Mouse (Mus musculus): ENCODE results near the gene Gm20388.

The Gm20388 gene

GRCm38 (mm10) chr8:122068609-122069008, 2158.0 kb downstream of the Gm20388 start:
- DNase-seq (ENCODE audit: low read depth, low spot score), result no peak

GRCm38 (mm10) chr8:122069281-122069680, 2158.6 kb downstream of the Gm20388 start:
- DNase-seq (ENCODE audit: low read depth, low spot score), result no peak

- no peak for DNase-seq (ENCODE audit: low read depth, low spot score)
Observed at GRCm38 (mm10) chr8:122071193-122071592, 2160.6 kb downstream of the Gm20388 start.

GRCm38 (mm10) chr8:122073964-122074363, 2163.3 kb downstream of the Gm20388 start:
- DNase-seq (ENCODE audit: low read depth, low spot score), result no peak

- DNase-seq (ENCODE audit: low read depth, low spot score), result no peak
Observed at GRCm38 (mm10) chr8:122074442-122074841, 2163.8 kb downstream of the Gm20388 start.

- no peak for DNase-seq (ENCODE audit: low read depth, low spot score)
Observed at GRCm38 (mm10) chr8:122074977-122075376, 2164.3 kb downstream of the Gm20388 start.

GRCm38 (mm10) chr8:122076183-122076842, 2165.7 kb downstream of the Gm20388 start:
- DNase-seq (ENCODE audit: low read depth, low spot score), result no peak

GRCm38 (mm10) chr8:122078321-122078720, 2167.7 kb downstream of the Gm20388 start:
- DNase-seq (ENCODE audit: low read depth, low spot score), result no peak

GRCm38 (mm10) chr8:122079093-122079492, 2168.5 kb downstream of the Gm20388 start:
- DNase-seq (ENCODE audit: low read depth, low spot score), result no peak

- no peak for DNase-seq (ENCODE audit: low read depth, low spot score)
Observed at GRCm38 (mm10) chr8:122080347-122080746, 2169.7 kb downstream of the Gm20388 start.

GRCm38 (mm10) chr8:122083401-122083800, 2172.8 kb downstream of the Gm20388 start:
- no peak for DNase-seq (ENCODE audit: low read depth, low spot score)

GRCm38 (mm10) chr8:122084145-122084544, 2173.5 kb downstream of the Gm20388 start:
- DNase-seq (ENCODE audit: low read depth, low spot score), result no peak

GRCm38 (mm10) chr8:122084726-122085410, 2174.2 kb downstream of the Gm20388 start:
- no peak for DNase-seq (ENCODE audit: low read depth, low spot score)

- no peak for DNase-seq (ENCODE audit: low read depth, low spot score)
Observed at GRCm38 (mm10) chr8:122086064-122086463, 2175.4 kb downstream of the Gm20388 start.

- DNase-seq (ENCODE audit: low read depth, low spot score), result no peak
Observed at GRCm38 (mm10) chr8:122088631-122089030, 2178.0 kb downstream of the Gm20388 start.

GRCm38 (mm10) chr8:122089186-122089700, 2178.6 kb downstream of the Gm20388 start:
- no peak for DNase-seq (ENCODE audit: low read depth, low spot score)

GRCm38 (mm10) chr8:122092476-122092875, 2181.8 kb downstream of the Gm20388 start:
- DNase-seq (ENCODE audit: low read depth, low spot score), result no peak

- no peak for DNase-seq (ENCODE audit: low read depth, low spot score)
Observed at GRCm38 (mm10) chr8:122098766-122099165, 2188.1 kb downstream of the Gm20388 start.

- DNase-seq (ENCODE audit: low read depth, low spot score), result no peak
Observed at GRCm38 (mm10) chr8:122099711-122100220, 2189.1 kb downstream of the Gm20388 start.

- no peak for DNase-seq (ENCODE audit: low read depth, low spot score)
Observed at GRCm38 (mm10) chr8:122101816-122102215, 2191.2 kb downstream of the Gm20388 start.

GRCm38 (mm10) chr8:122102286-122102685, 2191.6 kb downstream of the Gm20388 start:
- no peak for DNase-seq (ENCODE audit: low read depth, low spot score)

GRCm38 (mm10) chr8:122103241-122103640, 2192.6 kb downstream of the Gm20388 start:
- DNase-seq (ENCODE audit: low read depth, low spot score), result no peak

GRCm38 (mm10) chr8:122104658-122105057, 2194.0 kb downstream of the Gm20388 start:
- DNase-seq (ENCODE audit: low read depth, low spot score), result no peak

All from c-Kit-negative CD71-positive TER-119-positive erythroid progenitor cells, embryonic 14.5 days (primary cell).